Mouse (Mus musculus) cerebellum, postnatal 4 days (tissue): ENCODE measurements around the gene Mmd.

ENCODE experiments used
- DNase-seq, 2 experiments: peaks; one replicate each; pipeline ENCODE4 v3.0.0; 2022; ENCODE audit warnings: low spot score in 2 of 2, mixed read lengths in 1 of 2

The Mmd gene

GRCm38 (mm10) chr11:90283159-90283558 is 33.9 kb downstream of the Mmd start:
- no peak for DNase-seq

- DNase-seq: no peak
Observed at GRCm38 (mm10) chr11:90283601-90284000, 34.3 kb downstream of the Mmd start.

DNA sequence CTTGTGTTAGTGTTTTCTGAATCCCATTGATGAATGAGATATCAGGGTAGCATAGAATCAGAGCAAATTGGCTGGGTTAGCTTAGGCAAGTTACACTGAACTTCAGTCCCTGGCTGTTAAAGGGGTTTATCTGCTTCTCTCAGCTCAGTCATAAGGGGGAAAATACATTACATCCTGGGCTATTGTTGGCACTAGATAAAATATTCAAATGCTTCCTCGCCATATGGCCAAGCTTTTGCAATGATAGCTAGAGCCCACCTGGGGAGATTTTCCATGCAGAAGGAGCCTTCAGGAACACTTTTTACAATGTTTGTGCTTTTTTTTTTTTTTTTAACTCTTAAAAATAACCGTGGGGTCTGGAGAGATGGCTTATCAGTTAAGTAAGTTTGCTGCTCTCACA is 34.8 kb downstream of the Mmd start:
- no peak for DNase-seq

DNA sequence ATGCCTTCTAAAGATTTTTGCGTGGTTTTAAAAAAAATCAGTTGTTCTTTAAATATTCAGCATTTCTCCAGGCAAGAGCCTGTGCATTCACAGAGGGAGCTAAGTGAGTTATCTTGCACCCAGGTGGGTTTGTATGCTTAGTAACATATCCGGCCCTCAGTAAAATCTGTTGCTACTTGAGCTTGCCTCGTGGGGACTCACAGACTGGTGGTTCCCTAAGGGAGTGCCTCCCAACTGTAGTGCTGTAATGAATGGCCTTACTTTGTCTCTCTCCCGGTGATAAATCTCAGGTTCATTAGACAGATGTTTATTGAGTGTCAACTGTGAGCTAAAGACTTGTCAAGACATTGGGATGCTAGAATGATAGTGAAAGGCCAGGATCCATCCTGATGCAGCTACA is 35.4 kb downstream of the Mmd start:
- DNase-seq: no peak

DNA sequence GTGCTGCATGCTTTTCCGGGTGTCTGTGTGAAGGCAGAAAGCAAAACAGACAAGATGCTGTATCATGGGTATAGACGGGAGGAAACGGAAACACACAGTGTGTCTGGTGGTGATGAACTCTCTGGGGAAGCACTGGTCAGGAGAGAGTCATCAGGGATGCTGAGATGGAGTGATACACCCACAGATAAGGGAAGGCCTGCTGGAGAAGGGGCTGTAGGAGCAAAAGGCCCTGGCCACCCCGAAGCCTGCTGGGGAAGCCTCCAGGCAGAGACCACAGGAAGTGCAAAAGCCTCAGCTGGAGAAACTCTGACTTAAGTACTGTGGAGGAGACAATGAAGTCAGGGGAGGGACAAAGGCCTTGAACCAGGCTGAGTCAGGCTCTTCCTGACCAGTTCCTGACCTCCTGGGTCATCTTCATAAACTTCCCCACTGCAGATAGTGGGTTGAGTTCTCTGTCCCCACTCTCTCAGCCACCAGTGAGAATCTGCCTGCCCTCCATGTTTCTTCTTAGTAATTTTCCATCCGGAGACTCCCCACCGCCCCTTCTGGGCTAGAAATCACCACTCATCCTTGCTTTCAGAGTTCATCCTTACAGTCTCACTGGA is 37.4 kb downstream of the Mmd start:
- DNase-seq: no peak

DNA sequence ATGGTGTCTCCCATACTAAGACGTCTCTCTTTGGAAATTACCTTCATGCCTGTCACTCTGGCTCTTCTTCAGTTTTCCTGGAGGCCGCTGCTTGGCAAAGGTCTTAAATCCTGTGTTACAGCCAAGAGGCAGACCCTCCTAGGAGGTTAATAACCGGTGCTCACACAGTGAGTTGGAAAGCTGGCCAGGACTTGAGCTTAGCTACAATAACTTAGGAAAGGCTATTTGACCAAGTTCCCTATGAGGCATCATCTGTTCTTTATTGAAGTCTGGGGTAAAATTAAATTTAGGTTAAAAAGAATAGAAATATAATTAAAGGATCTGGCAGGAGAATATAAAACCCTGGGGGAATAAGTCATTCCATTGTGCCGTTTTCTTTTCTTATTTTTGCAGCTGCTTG is 41.9 kb downstream of the Mmd start:
- no peak for DNase-seq

DNA sequence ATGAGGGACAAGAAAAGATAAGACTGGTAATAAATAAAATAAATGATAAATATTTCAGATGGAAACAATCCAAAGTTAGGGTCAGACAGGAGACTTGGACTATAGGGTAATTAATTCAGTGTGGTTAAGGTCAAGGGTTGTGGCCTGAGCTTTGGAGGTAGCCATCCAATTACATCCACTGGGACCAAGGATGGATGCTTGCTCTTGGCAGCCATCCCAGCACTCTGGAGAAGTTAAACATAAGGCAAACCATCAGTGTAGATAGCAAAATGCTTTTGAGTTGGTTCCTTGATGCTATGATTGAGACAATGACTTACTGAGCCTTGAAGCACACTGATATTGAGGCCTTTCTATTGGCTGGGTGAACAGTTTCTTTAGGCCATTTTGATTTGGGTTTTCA is 43.5 kb downstream of the Mmd start:
- DNase-seq: no peak

DNA sequence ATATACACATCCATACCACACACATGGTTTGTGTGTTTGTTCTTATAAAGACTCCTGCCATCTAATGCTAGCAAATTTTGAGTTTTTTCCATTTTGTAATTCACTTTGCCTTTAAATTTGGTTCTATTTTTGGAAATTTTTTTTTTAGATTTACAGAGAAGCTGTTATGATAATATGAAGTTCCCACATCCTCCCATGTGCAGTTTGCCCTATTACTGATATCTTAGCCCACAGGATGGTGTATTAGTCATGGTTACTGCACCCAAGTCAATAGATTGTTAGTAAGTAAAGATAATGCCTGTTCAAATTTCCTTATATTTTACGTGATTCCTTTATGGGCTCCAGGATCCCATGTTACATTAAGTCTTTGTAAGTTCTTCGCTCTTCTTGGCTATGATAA is 45.4 kb downstream of the Mmd start:
- DNase-seq: no peak

- DNase-seq: no peak
Observed at GRCm38 (mm10) chr11:90306067-90306466, 56.8 kb downstream of the Mmd start.

GRCm38 (mm10) chr11:90306993-90307392 is 57.7 kb downstream of the Mmd start:
- DNase-seq: peak; percentile 26 to 56

DNA sequence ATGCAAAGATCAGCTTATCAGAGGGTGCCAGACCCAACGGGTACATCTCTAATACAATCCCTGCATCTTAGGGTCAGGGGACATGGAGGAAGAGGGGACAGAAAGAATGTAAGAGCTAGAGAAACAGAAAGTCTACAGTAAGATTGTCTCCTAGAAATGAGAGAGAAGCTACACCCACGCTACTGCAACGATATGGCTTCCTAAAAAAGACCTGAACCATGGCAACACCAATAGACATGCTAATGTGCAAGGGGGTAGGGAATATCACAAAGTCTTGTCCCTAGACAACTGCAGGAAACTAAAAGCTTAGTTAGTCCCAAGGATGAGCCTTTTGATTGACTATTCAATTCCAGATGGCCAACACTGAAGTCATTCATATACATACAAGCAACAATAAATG is 65.3 kb downstream of the Mmd start:
- DNase-seq: no peak

GRCm38 (mm10) chr11:90317482-90317881 is 68.2 kb downstream of the Mmd start:
- DNase-seq: peak in 1 of 2 experiments; percentile 49

DNA sequence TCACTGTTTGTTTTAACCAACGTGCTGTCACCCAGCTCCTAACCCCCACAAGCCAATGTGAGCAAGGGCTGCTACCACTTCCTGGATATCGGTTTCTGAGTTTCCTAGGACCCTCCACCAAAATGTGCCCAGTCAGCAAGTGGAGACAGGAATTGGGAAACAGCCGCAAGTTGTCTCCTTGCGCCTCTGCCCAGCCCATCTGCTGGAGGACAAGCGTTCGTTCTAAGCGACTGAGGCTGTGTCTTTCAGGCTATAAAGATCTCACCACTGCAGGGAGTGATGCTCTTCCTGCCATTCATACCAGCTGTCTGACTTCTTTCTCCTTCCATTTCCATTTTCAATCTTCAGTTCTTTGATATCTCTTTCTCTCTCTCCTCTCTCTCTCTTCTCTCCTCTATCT is 71.7 kb downstream of the Mmd start:
- DNase-seq: no peak

DNA sequence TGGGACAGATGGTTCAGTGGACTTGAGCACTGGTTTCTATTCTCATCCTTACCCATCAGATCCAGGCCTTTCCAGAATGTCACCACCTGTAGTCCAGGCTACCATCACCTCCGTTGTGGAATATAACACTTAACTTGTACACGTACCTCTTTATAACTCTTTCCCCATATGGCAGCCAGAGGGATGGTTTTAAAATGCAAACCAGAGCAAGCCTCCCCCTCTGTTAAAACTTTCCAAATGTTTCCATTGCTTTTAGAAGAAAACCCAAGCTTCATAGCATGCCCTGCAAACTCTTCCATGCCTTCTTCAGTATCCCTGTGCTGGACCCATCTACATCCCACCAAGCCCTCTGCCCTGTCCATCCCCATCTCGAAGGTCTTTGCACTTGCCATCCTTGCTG is 75.3 kb downstream of the Mmd start:
- DNase-seq: no peak

GRCm38 (mm10) chr11:90326146-90326545 is 76.9 kb downstream of the Mmd start:
- DNase-seq: no peak

- DNase-seq: no peak
Observed at GRCm38 (mm10) chr11:90326836-90327235, 77.6 kb downstream of the Mmd start.
